Mouse (Mus musculus) T-helper 2 cell (primary cell): ENCODE data around the gene Slc25a27.

Experiments used
- in situ Hi-C: fragments of 300-600 bp; cut with MboI, MseI; formaldehyde crosslinking; loops from one replicate; pipeline ENCODE4 v1.15.1; 2025; ENCODE audit warnings: high pct_unique_total_duplicates

Slc25a27 gene

DNA sequence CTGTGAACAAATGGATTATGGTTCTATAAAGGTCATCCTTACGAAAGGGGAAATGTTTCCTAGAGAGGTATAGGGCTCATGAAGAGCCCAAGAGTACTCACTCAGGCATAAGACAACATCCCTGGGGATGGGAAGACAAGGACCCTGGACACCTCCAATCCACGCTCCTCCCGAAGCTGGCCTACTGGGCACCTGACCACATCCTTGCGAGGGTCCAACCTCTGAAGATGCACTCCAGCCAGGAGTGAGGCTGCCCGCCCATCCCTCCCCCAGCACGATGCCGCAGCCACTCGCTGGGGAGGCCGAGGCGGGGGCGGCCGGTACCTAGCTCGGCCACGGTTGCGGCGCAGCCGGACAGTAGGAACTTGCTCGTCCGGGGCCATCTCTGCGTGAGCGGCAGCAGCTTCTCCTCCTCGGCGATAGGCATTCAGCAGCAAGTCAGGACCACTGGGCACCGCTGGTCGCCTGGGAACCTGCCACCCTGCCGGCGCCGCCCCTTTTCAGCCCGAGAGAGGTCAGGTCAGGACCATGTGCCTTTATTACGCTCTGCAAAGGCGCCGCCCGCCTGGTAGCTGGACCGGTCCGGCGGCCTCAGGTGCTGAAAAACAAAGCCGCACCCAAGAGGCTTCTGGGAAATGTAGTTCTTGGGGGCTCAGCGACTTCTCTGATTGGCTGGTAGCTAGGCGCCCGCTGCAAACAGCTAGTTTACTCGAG lies at the start of gene Slc25a27:
Gene Slc25a27 (minus strand): TSS at position 639 of the 714 bp plus-strand sequence.
- in situ Hi-C loops: loop anchor here (10.0 kb wide), 1 partner anchor 1768 kb away; the partner anchor contains the start of gene Cdc5l

DNA sequence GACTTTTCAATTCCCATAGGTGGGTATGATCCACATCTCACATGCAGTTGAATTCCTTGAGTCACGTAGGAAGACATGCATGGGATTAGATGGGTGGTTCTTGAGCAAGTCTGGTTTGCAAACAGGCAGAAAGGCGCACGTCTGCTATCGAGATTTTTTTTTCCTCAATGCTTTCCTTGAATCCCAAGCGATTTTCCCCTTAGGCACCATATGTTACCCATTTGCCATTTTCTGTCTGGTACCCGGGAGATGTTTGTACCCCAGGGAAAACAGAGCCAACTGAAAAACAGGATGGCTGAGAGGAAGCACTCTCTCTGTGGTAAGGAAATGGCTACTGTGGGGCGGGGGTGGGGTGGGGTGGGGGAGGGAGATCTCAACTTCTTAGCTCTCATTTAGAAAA lies 49.6 kb upstream of the Slc25a27 start:
- in situ Hi-C loops: loop anchor here (25.0 kb wide), 1 partner anchor 421 kb away; no protein-coding TSS in a partner anchor

DNA sequence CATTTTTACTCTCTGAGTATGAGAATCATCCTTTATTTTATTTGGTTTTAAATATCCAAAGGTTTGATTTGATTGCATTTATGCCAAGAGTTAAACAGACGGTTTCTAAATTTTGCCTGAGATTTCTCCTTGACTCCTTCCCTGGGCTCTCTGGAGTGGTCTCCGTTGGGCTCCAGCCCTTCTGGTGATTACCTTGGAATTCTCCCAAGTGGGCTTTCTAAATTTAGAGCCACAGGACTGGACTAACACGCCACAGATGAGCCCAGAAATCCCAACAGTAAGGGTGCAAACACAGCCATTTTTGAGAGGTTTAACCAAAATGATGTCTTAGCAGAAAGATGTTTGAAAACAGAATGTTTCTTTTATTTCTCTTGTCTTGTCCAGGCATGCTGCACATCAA lies 47.2 kb upstream of the Slc25a27 start:
- in situ Hi-C loops: loop anchor here (25.0 kb wide), 1 partner anchor 423 kb away; no protein-coding TSS in a partner anchor

DNA sequence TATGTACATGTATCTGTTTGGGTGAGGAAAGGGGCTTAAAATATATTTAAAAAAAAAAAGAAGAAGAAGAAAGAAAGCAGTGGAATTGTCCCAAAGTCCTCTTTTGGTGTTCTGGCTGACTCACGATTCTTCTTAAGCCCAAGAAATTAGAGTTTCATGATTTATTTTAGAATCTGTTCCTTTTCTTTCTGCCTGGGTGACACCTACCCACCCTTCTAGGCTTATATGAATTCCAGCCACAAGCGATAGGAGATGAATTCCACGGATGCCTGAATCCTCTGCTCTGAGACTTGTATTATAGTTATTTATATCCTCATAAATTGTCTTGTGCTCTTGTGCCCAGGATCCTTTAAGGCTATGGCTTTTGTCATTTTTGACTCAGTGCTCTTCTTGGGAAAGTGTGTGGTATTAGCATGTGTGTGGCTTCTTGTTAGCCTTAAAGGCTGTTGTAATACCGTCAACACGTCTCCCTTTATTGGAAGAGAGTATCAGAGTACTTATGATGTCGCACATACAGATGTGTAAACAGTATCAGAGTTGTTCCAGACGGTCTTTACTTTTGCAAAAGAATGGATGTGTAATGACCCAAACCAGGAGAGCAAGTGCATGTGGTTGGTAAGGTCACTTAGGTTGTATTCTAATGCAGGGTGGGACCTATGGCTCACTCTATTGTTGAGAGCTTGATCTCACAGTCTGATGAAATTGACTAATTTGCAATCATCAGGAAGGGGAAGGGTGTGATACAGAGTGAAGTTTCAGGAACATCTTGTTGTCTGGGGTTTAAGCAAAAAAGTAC lies 44.7 kb upstream of the Slc25a27 start:
- in situ Hi-C loops: loop anchor here (25.0 kb wide), 1 partner anchor 426 kb away; no protein-coding TSS in a partner anchor

DNA sequence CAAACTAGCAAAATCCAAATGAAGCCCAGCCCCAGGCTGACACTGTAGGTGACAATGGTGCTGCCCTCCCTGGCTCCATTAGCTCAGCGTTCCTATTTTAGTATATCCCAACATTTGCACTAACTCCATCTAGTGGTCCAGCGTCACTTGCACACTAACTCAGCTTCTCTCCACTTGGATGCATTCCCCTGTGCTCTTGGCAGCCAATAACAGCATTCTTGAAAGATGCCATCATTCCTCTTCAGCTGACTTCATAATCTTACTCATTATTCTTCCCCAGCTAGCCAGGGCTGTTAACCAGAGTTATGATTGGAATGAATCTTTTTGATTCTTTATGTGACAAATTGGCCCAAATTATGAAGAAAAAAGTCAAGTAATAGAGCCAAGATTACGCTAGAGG lies 40.2 kb upstream of the Slc25a27 start:
- in situ Hi-C loops: loop anchor here (25.0 kb wide), 1 partner anchor 430 kb away; no protein-coding TSS in a partner anchor

DNA sequence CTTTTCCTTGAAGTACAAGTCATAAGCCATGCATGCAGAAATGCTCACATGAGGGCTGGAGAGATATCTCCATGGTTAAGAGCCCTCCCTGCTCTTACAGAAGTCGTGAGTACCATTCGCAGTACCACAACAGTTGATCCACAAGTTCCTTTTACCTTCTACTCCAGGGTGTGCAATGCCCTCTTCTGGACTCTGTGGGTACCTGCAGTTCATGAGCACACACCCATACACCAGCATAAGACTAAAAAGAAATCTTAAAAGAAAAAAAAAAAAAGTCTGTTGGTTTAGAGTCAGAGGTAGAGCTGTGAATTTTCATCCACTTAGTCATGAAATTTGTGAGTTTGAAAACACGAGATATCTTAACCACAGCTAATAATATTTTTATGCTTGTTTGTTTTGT lies 39.7 kb upstream of the Slc25a27 start:
- in situ Hi-C loops: loop anchor here (25.0 kb wide), 1 partner anchor 431 kb away; no protein-coding TSS in a partner anchor

DNA sequence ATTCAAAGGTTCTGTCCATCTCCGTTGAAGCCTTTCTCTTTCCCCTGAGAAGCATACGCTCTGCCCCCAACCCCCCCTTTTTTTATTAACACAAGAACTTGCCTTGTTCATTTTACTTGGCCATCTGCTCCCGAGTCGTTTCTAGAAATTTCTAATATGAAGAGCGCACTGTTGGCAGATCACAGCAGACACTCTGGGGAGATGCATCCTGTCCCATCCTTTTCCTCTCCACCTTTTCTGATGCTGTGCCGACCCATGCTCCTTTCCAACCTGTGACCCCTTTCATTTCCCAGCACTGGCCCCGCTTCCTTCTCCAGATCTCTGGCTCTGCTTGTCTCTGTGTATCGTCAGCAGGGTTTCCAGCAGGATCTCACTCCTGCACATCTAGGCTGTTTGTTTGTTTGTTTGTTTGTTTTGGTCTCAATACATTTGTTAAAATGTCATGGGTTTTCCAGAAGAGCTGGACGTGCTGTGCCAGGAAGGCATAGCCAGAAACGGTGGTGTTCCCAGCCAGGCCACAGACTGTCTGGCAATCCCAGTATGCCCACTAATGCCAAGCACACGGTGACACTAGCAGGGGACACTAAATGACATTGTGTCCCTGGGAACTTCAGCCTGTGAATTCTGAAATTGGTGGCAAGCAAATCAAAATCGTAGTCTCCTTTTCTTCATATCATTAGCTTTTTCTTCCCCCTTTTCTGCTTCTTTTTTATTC lies 37.4 kb upstream of the Slc25a27 start:
- in situ Hi-C loops: loop anchor here (5.0 to 25.0 kb wide), 2 partner anchors 168 to 433 kb away; no protein-coding TSS in a partner anchor

DNA sequence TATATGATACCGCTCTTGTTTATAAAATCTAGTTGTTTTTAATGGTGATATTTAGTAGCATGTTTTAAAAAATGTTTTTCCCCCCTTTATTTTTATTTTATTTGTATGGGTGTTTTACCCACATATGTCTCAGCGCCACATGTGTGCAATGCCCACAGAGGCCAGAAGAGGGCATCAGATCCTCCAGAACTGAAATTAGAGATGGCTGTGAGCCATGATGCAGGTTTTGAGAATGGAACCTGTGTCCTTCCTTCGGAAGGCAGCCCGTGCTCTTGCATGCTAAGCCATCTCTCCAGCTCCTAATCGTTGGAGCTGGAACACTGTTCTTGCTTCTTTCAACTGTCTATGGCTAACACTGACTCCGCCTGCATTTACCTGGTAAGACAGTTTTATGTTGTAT lies 34.0 kb upstream of the Slc25a27 start:
- in situ Hi-C loops: loop anchor here (5.0 to 25.0 kb wide), 2 partner anchors 171 to 436 kb away; no protein-coding TSS in a partner anchor

DNA sequence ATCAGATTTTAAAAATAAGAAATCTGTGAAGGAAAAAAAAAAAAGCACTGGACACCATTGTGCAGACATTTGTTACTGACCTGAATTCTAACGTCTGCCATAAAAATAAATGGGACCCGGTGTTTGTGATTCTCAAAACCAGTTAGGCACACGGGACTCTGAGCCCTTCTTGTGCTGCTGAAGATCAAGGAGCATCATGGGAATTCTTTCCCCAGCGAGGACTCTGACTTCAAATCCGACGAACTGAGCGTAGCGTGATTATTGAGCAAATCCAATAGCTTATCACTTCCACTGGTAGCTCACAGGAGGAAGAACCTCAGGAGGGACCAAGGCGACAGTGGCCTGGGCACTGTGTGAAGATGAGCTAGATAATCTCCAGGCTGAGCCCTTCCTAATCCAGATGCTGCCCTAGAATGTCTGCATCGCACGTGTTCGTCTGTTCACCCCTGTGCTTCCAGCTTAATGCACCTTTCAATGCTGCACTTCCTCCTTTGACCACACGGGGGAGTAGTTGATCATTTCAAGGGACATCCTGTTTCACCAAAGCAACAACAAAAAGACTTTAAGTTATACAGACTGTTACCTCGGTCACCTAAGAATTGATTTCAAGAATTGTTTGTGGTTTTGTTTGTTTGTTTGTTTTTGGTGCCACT lies 32.1 kb upstream of the Slc25a27 start:
- in situ Hi-C loops: no loop called here

DNA sequence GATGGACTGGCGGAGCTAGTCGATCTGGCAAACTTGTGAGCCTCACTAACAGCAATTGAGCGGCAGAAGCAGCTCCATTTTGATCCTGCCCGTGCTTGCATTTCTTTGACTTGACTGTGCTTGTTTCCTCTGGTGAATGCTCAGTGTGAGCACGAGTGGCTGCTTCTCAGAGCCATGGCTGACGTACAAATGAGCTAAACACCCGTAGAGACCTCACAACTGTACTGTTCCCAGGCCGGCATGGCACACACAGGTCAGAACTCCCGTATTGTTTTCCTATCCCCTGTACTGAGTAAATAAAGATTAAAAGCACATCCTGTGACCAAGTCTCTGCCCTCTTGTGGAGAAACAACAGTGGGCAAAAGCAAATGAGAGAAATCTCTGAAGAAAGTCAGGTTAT lies 22.6 kb upstream of the Slc25a27 start:
- in situ Hi-C loops: no loop called here

DNA sequence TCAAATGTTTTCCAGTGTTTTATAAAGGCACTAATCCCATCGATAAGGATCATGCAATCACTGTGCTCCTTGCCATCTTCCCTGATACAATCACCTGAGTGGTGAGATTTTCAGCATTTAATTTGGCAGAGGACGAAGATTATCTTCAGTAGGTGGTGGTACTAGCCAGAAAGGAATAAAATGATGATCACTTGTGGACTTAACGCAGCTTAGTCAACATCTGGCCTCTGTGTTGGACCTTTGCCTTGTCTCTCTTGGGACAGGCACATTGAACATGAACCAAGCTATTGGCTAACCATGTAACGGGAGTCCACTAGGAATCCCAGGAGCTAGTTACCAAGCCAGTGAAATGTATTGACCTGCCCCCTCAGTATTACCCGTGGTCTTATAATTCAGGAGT lies 17.6 kb upstream of the Slc25a27 start:
- in situ Hi-C loops: no loop called here

DNA sequence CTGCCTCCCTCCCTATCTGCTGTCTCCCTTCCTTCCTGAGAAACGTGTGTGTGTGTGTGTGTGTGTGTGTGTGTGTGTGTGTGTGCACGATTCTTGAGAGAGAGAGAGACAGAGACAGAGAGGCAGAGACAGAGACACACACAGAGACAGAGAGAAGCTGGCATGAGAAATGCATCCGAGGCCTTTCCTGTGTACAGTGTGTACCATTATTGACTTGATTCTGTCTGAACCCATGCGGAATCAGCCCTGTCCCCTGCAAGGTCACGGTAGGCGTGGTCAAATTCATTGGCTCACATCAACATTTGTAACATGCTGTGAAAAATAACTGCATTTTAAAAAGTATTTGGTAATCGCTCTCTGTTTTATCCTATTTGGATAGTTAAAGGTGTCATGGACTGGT lies 17.1 kb upstream of the Slc25a27 start:
- in situ Hi-C loops: no loop called here

DNA sequence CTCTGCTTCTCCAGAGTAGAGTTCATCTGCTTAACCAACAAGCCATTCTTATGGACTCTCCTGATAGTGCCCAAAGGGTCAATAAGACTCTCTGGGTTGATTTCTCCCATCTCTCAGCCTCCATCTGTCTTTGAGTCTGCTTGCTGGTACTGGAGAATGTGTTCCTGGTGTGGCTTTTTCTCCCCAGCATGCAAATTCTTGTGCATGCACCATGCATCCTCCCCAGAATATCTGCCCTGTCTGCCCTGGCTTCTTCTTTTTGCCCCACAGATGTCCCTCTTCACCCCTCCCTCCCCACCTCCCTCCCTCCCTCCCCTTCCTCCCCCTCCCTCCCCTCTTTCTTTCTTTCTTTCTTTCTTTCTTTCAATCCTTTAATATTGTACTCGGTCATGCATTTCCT lies 10.3 kb upstream of the Slc25a27 start:
- in situ Hi-C loops: no loop called here

DNA sequence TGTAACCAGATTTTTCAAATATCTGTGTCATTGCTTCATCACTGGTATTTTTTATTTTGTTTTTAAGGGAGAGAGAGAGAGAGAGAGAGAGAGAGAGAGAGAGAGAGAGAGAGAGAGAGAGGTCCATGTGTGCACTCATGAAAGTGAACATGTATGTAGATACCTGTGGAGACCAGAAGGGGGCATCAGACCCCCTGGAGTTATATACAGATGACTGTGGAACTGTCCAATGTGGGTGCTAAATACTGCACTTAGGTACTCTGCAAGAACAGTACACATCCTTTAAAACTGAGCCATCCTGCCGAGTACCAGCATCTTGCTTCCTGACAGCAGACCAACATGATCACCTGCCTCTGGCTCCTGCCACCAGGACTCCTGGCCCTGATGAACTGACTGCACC lies 9.2 kb upstream of the Slc25a27 start:
- in situ Hi-C loops: no loop called here

DNA sequence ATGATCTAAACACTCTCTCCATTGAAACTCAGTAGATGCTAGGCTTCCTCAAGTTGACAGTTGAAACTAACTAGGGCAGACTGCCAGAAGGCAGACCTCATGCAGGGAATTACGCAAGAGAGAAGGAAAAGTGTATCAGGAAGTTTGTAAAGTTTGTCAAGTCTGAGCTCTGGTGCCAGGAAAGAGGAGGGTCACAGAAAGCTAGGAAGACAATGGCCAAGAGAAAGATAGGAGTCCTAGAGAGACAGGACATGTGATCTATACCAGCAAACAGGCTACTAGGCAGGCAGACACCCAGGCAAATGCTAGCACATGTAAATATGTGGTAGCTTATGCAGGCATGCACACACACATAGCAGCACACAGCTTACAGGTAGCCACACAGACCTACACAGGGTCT lies 8.2 kb upstream of the Slc25a27 start:
- in situ Hi-C loops: no loop called here

DNA sequence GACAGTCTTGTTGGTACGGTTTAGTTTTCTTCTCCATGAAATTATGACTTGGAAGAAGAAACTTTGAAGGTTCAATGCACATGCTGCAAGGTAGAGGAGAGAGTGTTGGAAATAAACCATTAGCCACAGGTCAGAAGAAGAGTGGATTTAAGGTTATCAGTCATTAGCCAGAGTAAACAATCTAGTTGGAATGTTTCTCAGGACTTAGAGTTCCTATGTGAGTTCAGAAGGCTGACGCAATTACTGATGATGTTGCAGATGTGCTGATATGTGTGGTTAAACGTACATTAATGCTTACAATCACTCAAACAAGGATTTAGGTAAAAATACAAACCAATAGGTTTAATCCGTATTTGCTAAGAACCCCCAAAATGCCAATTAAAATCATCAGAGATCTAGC lies 4.9 kb upstream of the Slc25a27 start:
- in situ Hi-C loops: no loop called here

DNA sequence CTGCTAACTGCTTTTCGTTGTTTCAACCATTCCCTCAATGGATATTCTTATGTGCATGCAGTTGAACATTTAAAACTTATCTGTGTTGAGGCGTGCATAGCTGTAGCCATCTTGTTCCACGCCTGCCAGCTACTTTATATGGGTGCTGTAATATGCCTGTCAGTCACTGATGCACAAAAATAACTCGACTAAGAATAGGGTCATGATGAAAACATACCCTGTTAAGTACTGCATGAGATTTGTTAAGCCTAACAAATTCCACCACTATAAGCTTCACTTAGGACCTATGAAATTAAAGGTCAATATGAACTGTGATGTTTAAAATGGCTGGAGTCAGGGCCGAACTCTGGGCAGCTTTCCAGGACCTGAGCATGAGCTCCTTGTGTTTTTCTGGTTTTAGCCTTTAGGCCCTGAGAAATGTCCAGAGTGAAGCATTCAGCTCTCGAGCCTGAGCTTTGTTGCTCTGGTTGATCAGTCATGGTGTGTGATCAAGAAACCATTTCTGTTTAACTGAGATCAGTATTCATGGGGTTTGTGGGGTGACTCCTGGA lies 2.2 kb upstream of the Slc25a27 start:
- in situ Hi-C loops: loop anchor here (10.0 kb wide), 1 partner anchor 1766 kb away; the partner anchor contains the start of gene Cdc5l

DNA sequence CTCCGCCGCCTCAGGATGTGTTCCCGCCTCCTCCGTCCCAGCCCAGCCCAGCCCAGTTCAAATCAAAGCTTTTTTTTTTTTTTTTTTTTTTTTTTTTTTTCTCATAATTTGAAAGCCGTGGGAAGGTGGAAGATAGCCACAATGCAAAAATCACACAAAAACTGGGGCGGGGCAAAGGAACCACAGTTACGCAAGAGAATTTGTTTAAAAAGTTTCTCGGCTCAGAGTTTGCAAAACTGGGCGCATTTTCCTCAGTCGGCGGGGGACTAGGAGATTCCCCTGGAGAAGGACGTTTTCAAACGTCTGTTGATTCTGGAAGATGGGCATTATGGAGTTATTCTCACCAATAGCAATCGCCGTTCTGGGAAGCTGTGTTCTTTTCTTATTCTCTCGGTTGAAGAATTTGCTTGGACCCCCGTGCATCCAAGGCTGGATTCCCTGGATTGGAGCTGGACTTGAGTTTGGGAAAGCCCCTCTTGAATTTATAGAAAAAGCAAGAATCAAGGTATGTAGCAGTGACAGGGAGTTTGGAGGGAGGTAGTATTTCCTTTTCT lies 353 bp upstream of the Slc25a27 start, which contains the start of gene Cyp39a1:
Gene Cyp39a1 (plus strand): TSS at position 136 of the 554 bp plus-strand sequence.
- in situ Hi-C loops: loop anchor here (10.0 kb wide), 1 partner anchor 1767 kb away; the partner anchor contains the start of gene Cdc5l

DNA sequence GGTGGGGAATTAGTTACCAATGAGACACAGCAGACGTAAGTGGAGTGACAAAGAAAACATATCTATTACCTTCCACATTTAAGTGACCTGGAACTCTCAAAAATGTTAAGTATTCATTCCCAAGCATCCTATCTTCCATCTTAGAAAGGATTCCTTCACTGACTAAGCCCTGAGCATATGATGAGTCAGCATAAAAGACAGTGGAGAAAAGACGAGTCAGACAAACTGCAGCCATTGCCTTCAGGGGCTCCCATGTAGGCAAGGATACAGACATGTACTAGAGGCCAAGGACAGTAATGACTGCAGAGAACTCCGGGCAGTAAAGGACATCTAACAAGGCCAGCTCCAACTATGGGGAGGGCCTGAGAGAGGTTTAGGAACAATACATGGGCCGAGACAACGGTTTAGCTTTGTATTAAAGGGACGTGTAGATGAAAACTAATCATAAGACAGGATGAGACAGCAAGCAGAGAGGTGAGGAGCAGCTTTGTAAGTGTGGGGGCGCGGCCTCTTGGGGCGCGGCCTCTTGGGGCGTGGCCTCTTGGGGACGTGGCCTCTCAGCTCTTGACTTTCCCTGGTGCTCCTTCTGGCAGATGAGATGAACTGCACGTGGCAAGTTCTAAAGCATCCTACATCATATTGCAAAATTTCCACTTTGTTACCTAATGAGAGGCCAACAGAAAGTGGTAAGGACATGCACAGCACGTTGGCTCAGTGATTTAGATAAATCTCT lies 15.5 kb downstream of the Slc25a27 start:
- in situ Hi-C loops: no loop called here
